Mouse (Mus musculus) mouse embryonic stem cell (cell line): ENCODE results near the gene Plekhg1.

ENCODE experiments used
- in situ Hi-C, 2 experiments: fragments of 300-500 bp; cut with MboI; formaldehyde crosslinking; loops; 1 replicate in 1 of 2; 3 replicates in 1 of 2; pipeline ENCODE4 v1.14.3; 2019 to 2020; ENCODE audit warnings: low sequenced_read_pairs in 2 of 2, low pct_unique_long_range_greater_than_20kb in 1 of 2, mixed read lengths in 1 of 2; ENCODE audit not compliant: unreplicated experiment in 1 of 2

Plekhg1 gene

DNA sequence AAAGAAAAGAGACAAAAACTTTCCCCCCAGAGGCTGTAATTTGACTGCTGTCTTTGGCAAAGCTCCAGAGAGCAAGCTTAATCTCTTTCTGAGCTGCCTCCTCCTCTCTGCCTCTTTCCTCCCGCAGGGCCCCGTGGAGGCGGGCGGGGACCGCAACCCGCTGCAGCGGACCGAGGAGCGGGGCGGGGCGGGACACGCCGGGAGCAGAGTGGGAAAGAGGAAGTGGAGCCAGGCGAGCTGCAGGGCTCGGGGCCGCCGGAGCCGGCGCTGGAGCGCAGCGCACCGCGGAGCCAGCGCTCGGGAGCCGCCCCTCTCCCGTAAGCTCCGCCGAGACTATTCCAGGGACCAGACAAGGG lies at the start of gene Plekhg1:
Plekhg1 (plus strand) TSS at position 217 of the 356 bp plus-strand sequence.
- in situ Hi-C loops: no loop called here

GRCm38 (mm10) chr10:3692791-3693190 lies 47.4 kb upstream of the Plekhg1 start:
- in situ Hi-C loops: no loop called here

GRCm38 (mm10) chr10:3693699-3694280 lies 46.4 kb upstream of the Plekhg1 start:
- in situ Hi-C loops: no loop called here

GRCm38 (mm10) chr10:3695332-3695905 lies 44.7 kb upstream of the Plekhg1 start:
- in situ Hi-C loops: no loop called here

DNA sequence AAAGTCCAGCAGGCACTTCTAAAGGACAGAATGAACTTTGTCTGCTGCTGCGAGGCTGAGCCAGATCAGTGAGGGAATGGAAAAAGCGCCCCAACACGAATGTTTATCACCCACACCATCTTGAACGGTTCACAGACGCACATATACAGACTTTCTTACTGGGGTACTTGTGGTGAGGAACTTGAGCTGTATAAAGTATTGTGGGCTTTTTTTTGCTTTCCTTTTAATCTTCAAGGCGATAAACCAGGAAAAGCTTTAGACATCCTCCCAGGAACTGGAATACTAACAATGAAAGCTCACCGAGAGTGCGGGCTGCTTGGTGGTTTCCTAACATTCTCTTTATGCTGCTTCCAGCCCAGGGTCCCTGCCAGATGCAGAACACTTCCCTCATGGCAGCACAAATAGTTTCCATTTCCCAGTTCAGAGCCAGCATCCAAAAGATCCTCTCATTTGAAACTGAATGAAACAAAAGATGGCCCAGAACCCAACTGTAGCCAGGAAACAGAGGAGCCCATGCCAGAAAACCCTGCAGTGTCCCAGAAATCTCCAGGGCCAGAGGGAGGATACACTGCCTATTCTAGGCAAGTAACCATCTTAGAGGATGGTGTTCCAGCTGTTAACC lies 43.3 kb upstream of the Plekhg1 start:
- in situ Hi-C loops: no loop called here

GRCm38 (mm10) chr10:3697500-3697899 lies 42.7 kb upstream of the Plekhg1 start:
- in situ Hi-C loops: no loop called here

GRCm38 (mm10) chr10:3700225-3701073 lies 39.7 kb upstream of the Plekhg1 start:
- in situ Hi-C loops: no loop called here

GRCm38 (mm10) chr10:3701832-3702231 lies 38.3 kb upstream of the Plekhg1 start:
- in situ Hi-C loops: no loop called here

- in situ Hi-C loops: no loop called here
These were observed 37.6 kb upstream of the Plekhg1 start for GRCm38 (mm10) chr10:3702585-3702984.

- in situ Hi-C loops: no loop called here
These were observed 33.9 kb upstream of the Plekhg1 start for GRCm38 (mm10) chr10:3706231-3706630.

- in situ Hi-C loops: no loop called here
These were observed 30.1 kb upstream of the Plekhg1 start for GRCm38 (mm10) chr10:3710081-3710480.

DNA sequence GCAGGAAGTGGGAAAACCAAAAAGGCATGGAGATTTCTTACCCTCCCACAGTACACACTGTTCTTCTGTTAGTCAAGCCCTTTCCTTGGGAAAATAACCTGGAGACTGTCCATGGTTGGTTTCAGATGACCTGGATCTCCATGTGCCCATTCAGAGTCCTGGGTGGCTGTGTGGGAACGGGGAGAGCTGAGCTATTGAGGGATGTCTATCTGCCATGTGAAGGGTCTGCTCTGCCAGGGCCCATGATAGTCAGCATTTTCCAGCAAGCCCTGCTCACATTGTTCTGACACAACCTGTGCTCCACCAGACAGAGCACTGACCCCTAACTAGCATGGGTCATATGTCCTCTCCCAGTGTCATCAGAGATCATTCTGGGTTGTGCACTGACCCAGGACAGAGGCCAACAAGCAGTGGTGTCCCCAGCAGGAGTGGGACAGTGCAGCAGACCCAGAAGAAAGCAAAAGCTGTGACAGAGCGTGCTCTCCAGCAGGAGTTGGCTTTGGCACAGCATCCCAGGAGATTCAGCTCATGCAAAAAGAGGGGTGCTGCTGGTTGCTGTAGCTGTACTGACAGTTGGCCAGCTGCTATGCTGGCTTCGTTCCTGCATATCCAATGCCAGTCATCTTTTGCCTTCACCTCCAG lies 24.7 kb upstream of the Plekhg1 start:
- in situ Hi-C loops: no loop called here

- in situ Hi-C loops: no loop called here
These were observed 21.9 kb upstream of the Plekhg1 start for GRCm38 (mm10) chr10:3718021-3718865.

DNA sequence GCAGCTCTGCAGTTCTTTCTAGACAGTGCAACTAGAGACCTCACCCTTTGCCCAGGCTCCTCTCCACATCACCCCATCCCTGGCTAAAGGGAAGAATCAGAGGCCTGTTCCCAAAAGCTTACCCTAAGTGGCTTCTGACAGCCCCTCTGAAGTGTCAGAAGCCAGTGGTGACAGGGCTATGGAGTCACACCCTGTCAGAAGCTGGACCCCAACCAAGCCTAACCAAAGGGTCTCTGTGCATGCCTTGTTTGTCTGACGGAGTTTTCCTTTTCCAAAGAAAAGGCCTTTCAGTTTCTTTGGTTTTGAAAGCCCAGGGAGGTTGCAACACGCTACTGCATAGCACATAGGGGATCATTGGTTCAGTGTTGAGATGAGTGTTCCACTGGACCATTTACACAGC lies 19.9 kb upstream of the Plekhg1 start:
- in situ Hi-C loops: no loop called here

DNA sequence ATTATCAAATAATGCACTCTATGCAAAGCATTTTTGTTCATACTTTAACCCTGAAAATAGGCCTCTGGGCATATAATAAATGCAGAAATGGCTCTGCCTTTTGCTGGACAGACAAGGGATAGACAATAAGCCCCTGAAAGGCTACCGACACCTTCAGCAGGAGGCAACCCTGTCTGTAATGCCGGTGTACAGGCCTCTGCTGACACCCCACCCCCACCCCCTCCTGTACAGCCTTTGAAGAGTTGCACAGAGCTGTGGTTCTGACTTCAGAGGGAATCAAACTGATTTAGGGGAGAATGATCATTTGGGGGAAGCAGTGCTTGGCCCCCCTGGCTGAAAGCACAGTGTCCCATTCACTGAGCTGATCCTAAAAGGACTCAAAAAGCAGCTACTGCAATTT lies 17.8 kb upstream of the Plekhg1 start:
- in situ Hi-C loops: no loop called here

GRCm38 (mm10) chr10:3724665-3725064 lies 15.5 kb upstream of the Plekhg1 start:
- in situ Hi-C loops: no loop called here

GRCm38 (mm10) chr10:3729666-3730065 lies 10.5 kb upstream of the Plekhg1 start:
- in situ Hi-C loops: no loop called here

DNA sequence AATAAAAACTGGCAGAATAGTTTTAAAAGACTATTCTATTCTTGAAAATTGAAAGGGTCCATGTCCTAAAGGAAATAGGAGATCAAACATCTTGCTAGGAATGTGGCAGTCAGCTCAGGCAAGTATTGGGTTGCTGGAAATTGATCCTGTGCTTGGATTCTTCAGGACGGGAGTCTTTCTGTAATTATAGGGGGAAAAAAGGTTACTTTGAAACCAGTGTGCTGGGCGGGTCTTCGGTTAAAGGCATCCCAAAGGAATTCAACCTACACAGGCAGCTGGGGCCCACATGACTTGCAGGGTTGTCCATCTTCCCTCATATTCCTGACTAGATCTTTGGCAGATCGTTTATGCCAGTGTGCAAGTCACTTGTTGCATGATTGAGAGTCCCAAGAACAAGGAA lies 9.8 kb upstream of the Plekhg1 start:
- in situ Hi-C loops: no loop called here
